Mouse (Mus musculus): ENCODE results near the gene H2afy2.

- TF ChIP-seq CTCF (IDR thresholded peaks at IDR 0.05) = no peak
- no peak for TF ChIP-seq EP300 (IDR thresholded peaks at IDR 0.05)
These were observed 87.5 kb downstream of the H2afy2 start for GRCm38 (mm10) chr10:61696560-61696823.

All from lung, postnatal 0 days (tissue).